Mouse (Mus musculus) megakaryocyte, embryonic 14.5 days (primary cell): ENCODE data around the gene Qrich1.

Source experiments
- FLI1 ChIP-seq: IDR thresholded peaks from 2 replicates; pipeline ENCODE4 v1.6.1; 2012; ENCODE audit warnings: low read length, inconsistent platforms, mixed read lengths
- GATA1 ChIP-seq: IDR thresholded peaks from 3 replicates; pipeline ENCODE4 v1.6.1; 2012; ENCODE audit warnings: mixed read lengths, low read length, inconsistent platforms, borderline replicate concordance

DNA sequence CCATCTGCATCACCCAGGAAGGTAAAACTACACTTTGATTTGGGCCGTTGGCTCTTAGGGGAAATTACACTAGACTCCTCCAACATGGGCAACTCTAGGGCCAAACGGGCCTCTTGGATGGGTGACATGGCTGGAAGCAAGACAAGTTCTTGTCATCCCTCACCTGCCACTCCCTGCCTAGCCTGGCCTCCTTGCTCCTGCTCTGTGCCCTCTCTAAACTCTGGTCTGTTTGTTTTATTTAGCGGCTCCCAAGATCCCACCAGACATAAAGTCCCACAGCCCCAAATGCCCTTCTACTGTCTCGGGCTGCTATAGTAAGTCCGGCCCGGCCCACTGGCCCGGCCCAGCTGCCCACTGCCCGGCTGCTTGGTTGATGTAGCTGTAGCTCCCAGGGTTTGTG is 47.1 kb downstream of the Qrich1 start:
- no peak for TF ChIP-seq FLI1
- no peak for TF ChIP-seq GATA1
